Mouse (Mus musculus) hindbrain, embryonic 14.5 days (tissue): Measurements from ENCODE around the gene Klhdc10. TPM values are rescaled to one million over a fixed set of nuclear protein-coding genes. Genes with fewer than 3 reads are reported as not detected.

Experiments
- ATAC-seq: fragments of 200-750 bp; cut with Nextera tagmentation; 2 replicates; pipeline ENCODE4 v1.8.0; 2017; ENCODE audit warnings: moderate number of reproducible peaks, mild to moderate bottlenecking, moderate TSS enrichment, moderate library complexity; ENCODE audit not compliant: low FRiP score
- DNase-seq: peaks from one replicate; pipeline ENCODE4 v3.0.0-alpha.2; 2015; ENCODE audit warnings: low spot score
- H3K27ac ChIP-seq: fragments of 300-500 bp; sonication (generic); 2 replicates; pipeline ENCODE4 v1.5.1; 2014; ENCODE audit warnings: mild to moderate bottlenecking, moderate library complexity
- H3K27me3 ChIP-seq: fragments of 300-500 bp; sonication (generic); 2 replicates; pipeline ENCODE4 v1.6.1; 2014; ENCODE audit warnings: mild to moderate bottlenecking, low read length, mixed read lengths; ENCODE audit not compliant: control insufficient read depth, insufficient read depth
- H3K36me3 ChIP-seq: fragments of 300-500 bp; sonication (generic); replicated peaks from 2 replicates; pipeline ENCODE4 v1.6.1; 2014; ENCODE audit not compliant: control insufficient read depth, insufficient read depth
- H3K4me1 ChIP-seq: fragments of 300-500 bp; sonication (generic); replicated peaks from 2 replicates; pipeline ENCODE4 v1.6.1; 2014; ENCODE audit warnings: antibody characterized with exemption, low read length, mixed read lengths; ENCODE audit not compliant: control insufficient read depth, insufficient read depth
- H3K4me2 ChIP-seq: fragments of 300-500 bp; sonication (generic); replicated peaks from 2 replicates; pipeline ENCODE4 v1.6.1; 2014; ENCODE audit warnings: mild to moderate bottlenecking, moderate library complexity
- H3K4me3 ChIP-seq: fragments of 300-500 bp; sonication (generic); replicated peaks from 2 replicates; pipeline ENCODE4 v1.5.1; 2014; ENCODE audit warnings: mild to moderate bottlenecking, low read length
- H3K9ac ChIP-seq: fragments of 300-500 bp; sonication (generic); 2 replicates; pipeline ENCODE4 v1.6.1; 2014
- H3K9me3 ChIP-seq: fragments of 300-500 bp; sonication (generic); 2 replicates; pipeline ENCODE4 v1.6.1; 2016; ENCODE audit warnings: low read length; ENCODE audit not compliant: control insufficient read depth
- WGBS: fragments of 180-500 bp; shearing (Covaris S2); extraction: QIAGEN DNeasy Blood & Tissue Kit; methylation state at CpG from one replicate; pipeline ENCODE4 v1.1.7; 2014; 5-methylcytosine and 5-hydroxymethylcytosine counted together
- polyA plus RNA-seq: library from polyadenylated mRNA; unstranded; fragments of >200 nt; fragmentation: Nextera tagmentation; extraction: Ambion mirVana; gene quantifications from 2 replicates; pipeline ENCODE4 v1.2.1, GENCODE M21; 2014

The Klhdc10 gene
- polyA plus RNA-seq, 1 experiment from 2014 or later = 51.1 TPM

DNA sequence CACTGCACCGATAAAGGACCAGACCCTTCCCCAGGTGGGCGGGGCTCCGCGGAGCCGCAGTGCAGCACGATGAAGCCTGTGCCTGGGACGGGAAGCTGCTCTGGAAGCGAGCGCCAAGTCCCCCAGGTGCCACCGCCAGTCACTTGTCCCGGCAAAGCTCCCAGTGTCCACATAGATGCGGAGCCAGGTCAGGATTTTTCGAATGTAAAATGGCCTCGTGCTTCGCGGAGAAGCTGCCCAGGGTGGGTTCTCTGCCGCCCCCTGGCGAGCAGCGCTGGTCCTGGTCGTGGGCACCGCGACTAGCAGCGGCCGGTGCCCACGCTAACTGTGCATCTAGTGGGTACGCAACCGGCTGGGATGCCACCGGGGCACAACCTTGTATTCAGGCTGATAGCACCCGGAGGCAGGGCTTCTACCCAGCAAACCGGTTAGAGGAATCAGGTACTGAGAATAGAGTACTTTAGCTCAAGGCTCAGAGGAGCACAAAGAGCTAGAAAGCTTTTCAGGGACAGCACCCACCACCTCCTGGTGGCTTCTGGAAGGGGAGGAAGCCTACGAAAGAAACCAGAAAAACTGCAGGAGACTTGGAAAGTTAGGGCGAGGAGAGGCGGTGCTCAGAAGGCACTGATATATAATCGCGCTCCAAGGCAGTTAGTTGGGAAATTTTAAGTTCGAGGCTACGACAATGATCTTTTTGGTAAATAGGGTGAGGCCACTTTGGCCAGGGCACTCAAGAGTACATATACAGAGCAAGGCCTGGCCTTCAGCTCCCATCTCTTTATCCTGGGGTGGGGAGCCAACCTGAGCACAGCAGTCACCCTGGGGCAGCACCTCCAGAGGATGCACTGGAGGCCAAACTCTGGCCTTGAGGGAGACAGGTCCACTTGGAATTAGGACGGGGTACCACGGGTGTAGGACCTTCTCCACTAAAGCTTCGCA, 58.4 kb downstream of the Klhdc10 start:
- peak; percentile 24; the same call in 1 of the 2 replicates for ATAC-seq
- peaks cover 7% of the 10 kb centered on the region for H3K36me3 ChIP-seq

GRCm38 (mm10) chr6:30460750-30461446, 59.2 kb downstream of the Klhdc10 start:
- H3K27ac ChIP-seq = peak overlapping the region; percentile 97
- peak overlapping the region; percentile 58 for H3K4me2 ChIP-seq
- no peaks in the 10 kb centered on the region for H3K9me3 ChIP-seq
- ATAC-seq (peak; percentile 93), DNase-seq (peak; percentile 91)
- H3K36me3 ChIP-seq = no peaks in the 10 kb centered on the region
- H3K4me1 ChIP-seq = peaks cover 40% of the 10 kb centered on the region
- no peak overlapping the region for H3K4me3 ChIP-seq
- WGBS = 13% methylated on average over 18 of the region's 19 CpGs
- H3K9ac ChIP-seq = peak overlapping the region; percentile 68
- no peaks in the 10 kb centered on the region for H3K27me3 ChIP-seq

More for the DNA sequence above, 58.4 kb downstream of the Klhdc10 start:
- Histone ChIP-seq H3K4me1 (peaks cover 40% of the 10 kb centered on the region), H3K27me3 (no peaks in the 10 kb centered on the region), H3K9ac (peak overlapping the region; percentile 68), H3K9me3 (no peaks in the 10 kb centered on the region), H3K27ac (peak overlapping the region; percentile 97), H3K4me2 (peak overlapping the region; percentile 58), H3K4me3 (peak overlapping the region; percentile 34)
- peak; percentile 85 for DNase-seq
- WGBS = 4% methylated on average over 40 of the region's 40 CpGs

GRCm38 (mm10) chr6:30461755-30462344, 60.2 kb downstream of the Klhdc10 start:
- Histone ChIP-seq H3K4me1 (peaks cover 40% of the 10 kb centered on the region), H3K4me2 (no peak overlapping the region), H3K9ac (no peak overlapping the region), H3K36me3 (no peaks in the 10 kb centered on the region), H3K27ac (peak overlapping the region; percentile 97), H3K4me3 (no peak overlapping the region), H3K27me3 (no peaks in the 10 kb centered on the region), H3K9me3 (no peaks in the 10 kb centered on the region)
- WGBS = 89% methylated on average over 13 of the region's 13 CpGs
- ATAC-seq = no peak
- no peak for DNase-seq

DNA sequence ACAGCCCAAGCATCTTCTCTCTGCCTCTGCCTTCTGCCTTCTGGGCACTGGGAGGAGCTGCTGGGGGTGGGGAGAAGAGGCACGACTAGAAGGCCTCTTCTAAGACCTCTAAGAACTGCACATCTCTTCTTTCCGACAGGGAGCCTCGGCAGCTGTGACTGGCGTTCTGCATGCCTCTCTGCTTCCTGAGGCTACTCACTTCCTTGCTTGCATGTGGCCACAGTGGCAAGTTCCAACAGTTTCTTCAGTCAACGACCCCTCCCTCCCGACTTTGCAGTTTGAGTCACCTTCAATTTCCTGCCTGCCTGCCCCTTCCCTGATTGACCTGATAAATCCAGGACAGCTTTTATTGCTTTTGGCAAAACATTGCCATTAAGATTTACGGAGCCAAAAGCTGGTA, 61.2 kb downstream of the Klhdc10 start:
- 37% methylated on average over 7 of the region's 7 CpGs for WGBS
- Histone ChIP-seq H3K9ac (0 out of 2 replicates have a peak overlapping the region, but pooled peaks have one; percentile 16), H3K27ac (peak overlapping the region; percentile 62), H3K36me3 (no peaks in the 10 kb centered on the region), H3K4me2 (no peak overlapping the region), H3K4me3 (no peak overlapping the region), H3K27me3 (no peaks in the 10 kb centered on the region), H3K4me1 (peaks cover 40% of the 10 kb centered on the region), H3K9me3 (no peaks in the 10 kb centered on the region)
- DNase-seq (no peak), ATAC-seq (no peak)

- no peaks in the 10 kb centered on the region for H3K36me3 ChIP-seq
- WGBS = 91% methylated on average over 11 of the region's 11 CpGs
- no peaks in the 10 kb centered on the region for H3K27me3 ChIP-seq
- ATAC-seq (no peak), DNase-seq (no peak)
- no peak overlapping the region for H3K9ac ChIP-seq
- no peak overlapping the region for H3K4me3 ChIP-seq
- peaks cover 28% of the 10 kb centered on the region for H3K4me1 ChIP-seq
- no peak overlapping the region for H3K27ac ChIP-seq
- H3K4me2 ChIP-seq = no peak overlapping the region
- H3K9me3 ChIP-seq = no peaks in the 10 kb centered on the region
These were observed 63.9 kb downstream of the Klhdc10 start for GRCm38 (mm10) chr6:30465586-30465985.

GRCm38 (mm10) chr6:30468058-30468457, 66.4 kb downstream of the Klhdc10 start:
- H3K4me1 ChIP-seq = 0 out of 2 replicates have a peak, but pooled peaks cover 6% of the 10 kb centered on the region
- WGBS = 91% methylated on average over 1 of the region's 1 CpGs
- no peak for ATAC-seq
- H3K4me2 ChIP-seq = no peak overlapping the region
- H3K27me3 ChIP-seq = no peaks in the 10 kb centered on the region
- no peak overlapping the region for H3K4me3 ChIP-seq
- no peak for DNase-seq
- no peaks in the 10 kb centered on the region for H3K36me3 ChIP-seq
- H3K27ac ChIP-seq = no peak overlapping the region
- no peaks in the 10 kb centered on the region for H3K9me3 ChIP-seq
- H3K9ac ChIP-seq = no peak overlapping the region

- Histone ChIP-seq H3K27ac (no peak overlapping the region), H3K4me3 (no peak overlapping the region), H3K4me2 (no peak overlapping the region), H3K9me3 (no peaks in the 10 kb centered on the region), H3K4me1 (0 out of 2 replicates have a peak, but pooled peaks cover 6% of the 10 kb centered on the region), H3K27me3 (no peaks in the 10 kb centered on the region), H3K9ac (no peak overlapping the region), H3K36me3 (no peaks in the 10 kb centered on the region)
- 51% methylated on average over 12 of the region's 12 CpGs for WGBS
- ATAC-seq = no peak
- peak; percentile 47 for DNase-seq
These were observed 67.0 kb downstream of the Klhdc10 start for GRCm38 (mm10) chr6:30468684-30469083.

GRCm38 (mm10) chr6:30469370-30469769, 67.7 kb downstream of the Klhdc10 start:
- ATAC-seq (peak; percentile 69; the same call in 1 of the 2 replicates), DNase-seq (no peak)
- H3K4me2 ChIP-seq = no peak overlapping the region
- WGBS = 54% methylated on average over 11 of the region's 12 CpGs
- no peak overlapping the region for H3K9ac ChIP-seq
- no peaks in the 10 kb centered on the region for H3K27me3 ChIP-seq
- peak overlapping the region; percentile 48 for H3K27ac ChIP-seq
- H3K36me3 ChIP-seq = no peaks in the 10 kb centered on the region
- H3K4me3 ChIP-seq = no peak overlapping the region
- H3K9me3 ChIP-seq = no peaks in the 10 kb centered on the region
- H3K4me1 ChIP-seq = 0 out of 2 replicates have a peak, but pooled peaks cover 6% of the 10 kb centered on the region

DNA sequence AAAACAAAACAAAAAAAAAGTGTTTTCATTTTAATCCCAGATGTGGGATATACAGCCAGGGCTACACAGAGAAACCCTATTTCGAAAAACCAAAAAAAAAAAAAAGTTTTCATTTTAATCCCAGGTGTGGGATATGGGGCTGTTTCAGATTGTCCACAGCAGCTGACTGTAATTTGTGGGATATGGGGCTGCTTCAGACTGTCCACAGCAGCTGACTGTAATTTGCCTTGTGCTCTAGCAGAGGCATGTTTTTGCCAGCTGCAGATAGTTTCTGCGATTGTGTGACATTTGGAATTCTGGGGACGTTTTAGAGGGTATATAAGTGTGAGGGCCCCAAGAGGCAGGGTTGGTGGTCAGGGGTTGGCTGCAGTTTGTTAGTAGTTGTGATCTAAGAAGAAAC, 70.0 kb downstream of the Klhdc10 start:
- H3K4me2 ChIP-seq = no peak overlapping the region
- H3K36me3 ChIP-seq = no peaks in the 10 kb centered on the region
- H3K9ac ChIP-seq = no peak overlapping the region
- no peak for DNase-seq
- WGBS = 90% methylated on average over 3 of the region's 3 CpGs
- no peak overlapping the region for H3K4me3 ChIP-seq
- 0 out of 2 replicates have a peak, but pooled peaks cover 6% of the 10 kb centered on the region for H3K4me1 ChIP-seq
- no peak for ATAC-seq
- H3K27ac ChIP-seq = no peak overlapping the region
- H3K27me3 ChIP-seq = no peaks in the 10 kb centered on the region
- H3K9me3 ChIP-seq = no peaks in the 10 kb centered on the region
